Mouse (Mus musculus): ENCODE measurements at regions not wholly inside any gene's neighbourhood (a gene's known extent, or its start where the extent isn't known, plus 50 kb on each side); places are given as distances from the start of the nearest gene placed in this dataset.

DNA sequence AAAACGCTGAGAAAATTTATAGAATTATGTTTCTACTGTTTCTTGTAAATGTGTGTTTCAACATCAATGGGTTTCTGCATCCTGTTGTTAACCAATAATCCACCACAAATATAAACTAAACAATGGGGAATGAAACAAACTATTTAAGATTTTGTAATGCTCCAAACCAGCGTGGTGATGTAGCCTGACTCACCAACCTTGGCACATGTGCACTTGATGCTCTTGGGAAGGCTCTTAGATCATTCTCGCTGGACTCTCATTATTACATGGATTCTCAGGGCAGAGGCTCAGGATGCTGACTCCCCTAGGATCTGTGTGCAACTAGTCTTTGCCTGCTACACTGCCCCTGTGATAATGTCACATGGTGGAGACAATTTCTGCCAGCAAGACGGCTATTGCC lies 158.7 kb upstream of the Krr1 start:
- Histone ChIP-seq H3K4me1 (ENCODE audit: control insufficient read depth, insufficient read depth, insufficient read length, low read length) (no peaks in the 10 kb centered on the region), H3K4me3 (ENCODE audit: low read depth, low read length) (no peak overlapping the region), H3K36me3 (ENCODE audit: control insufficient read depth, insufficient read depth, low read length) (no peaks in the 10 kb centered on the region), H3K27ac (ENCODE audit: insufficient read depth, low read depth, low read length) (no peak overlapping the region), H3K27me3 (ENCODE audit: control insufficient read depth, insufficient read depth, low read length) (no peaks in the 10 kb centered on the region)
- no peak for TF ChIP-seq POLR2A (IDR thresholded peaks at IDR 0.05; ENCODE audit: low read depth, low read length)
- no peak for TF ChIP-seq CTCF (IDR thresholded peaks at IDR 0.05; ENCODE audit: extremely low read depth, insufficient read length, insufficient replicate concordance, low read depth, low read length)
- 78% methylated on average over 4 of the region's 4 CpGs for WGBS

DNA sequence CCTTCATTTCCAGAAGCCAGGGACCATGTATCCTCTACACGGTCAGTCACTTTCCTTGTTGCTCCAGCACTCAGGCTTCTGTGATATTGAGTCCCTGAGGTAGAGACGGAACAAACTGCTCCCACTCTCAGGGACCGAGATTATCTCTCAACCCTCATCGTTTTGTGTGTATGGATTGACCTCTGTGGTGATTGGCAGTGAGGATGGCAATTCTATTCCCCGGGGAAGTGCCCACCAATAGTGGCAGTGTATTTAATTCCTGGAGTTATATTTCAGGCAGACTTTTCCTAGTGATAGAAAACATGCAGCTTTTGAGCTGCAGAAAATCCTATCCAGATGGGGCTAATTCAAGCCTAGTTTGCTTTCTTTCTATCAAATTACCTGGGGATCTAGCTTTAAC lies 157.8 kb upstream of the Krr1 start:
- Histone ChIP-seq H3K4me3 (ENCODE audit: low read depth, low read length) (no peak overlapping the region), H3K27ac (ENCODE audit: insufficient read depth, low read depth, low read length) (no peak overlapping the region), H3K27me3 (ENCODE audit: control insufficient read depth, insufficient read depth, low read length) (no peaks in the 10 kb centered on the region), H3K36me3 (ENCODE audit: control insufficient read depth, insufficient read depth, low read length) (no peaks in the 10 kb centered on the region), H3K4me1 (ENCODE audit: control insufficient read depth, insufficient read depth, insufficient read length, low read length) (no peaks in the 10 kb centered on the region)
- WGBS: 84% methylated on average over 5 of the region's 5 CpGs
- TF ChIP-seq CTCF (IDR thresholded peaks at IDR 0.05; ENCODE audit: extremely low read depth, insufficient read length, insufficient replicate concordance, low read depth, low read length) (no peak), POLR2A (IDR thresholded peaks at IDR 0.05; ENCODE audit: low read depth, low read length) (no peak)

DNA sequence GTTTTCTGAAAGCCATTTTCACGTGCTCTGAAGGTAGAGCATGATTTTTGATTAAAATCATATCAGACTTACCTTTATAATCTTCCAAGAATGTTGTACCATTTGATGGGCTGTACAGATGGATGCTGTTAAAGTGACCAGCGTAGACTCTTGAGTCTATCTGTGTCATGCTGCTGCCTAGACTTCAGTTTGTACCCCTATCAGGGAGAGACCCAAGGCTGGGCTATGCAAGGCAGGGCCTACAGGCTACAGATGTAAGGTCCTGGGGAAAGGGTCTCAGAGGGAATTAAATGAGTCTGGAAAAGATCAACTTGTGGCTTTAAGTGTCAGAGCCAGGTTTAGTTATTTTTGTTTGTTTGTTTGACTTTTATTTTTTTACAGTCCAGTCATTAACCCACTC lies 157.3 kb upstream of the Krr1 start:
- no peak overlapping the region for H3K4me3 ChIP-seq (ENCODE audit: low read depth, low read length)
- no peaks in the 10 kb centered on the region for H3K27me3 ChIP-seq (ENCODE audit: control insufficient read depth, insufficient read depth, low read length)
- 89% methylated on average over 2 of the region's 2 CpGs for whole genome bisulfite sequencing
- H3K27ac ChIP-seq (ENCODE audit: insufficient read depth, low read depth, low read length): no peak overlapping the region
- no peaks in the 10 kb centered on the region for H3K4me1 ChIP-seq (ENCODE audit: control insufficient read depth, insufficient read depth, insufficient read length, low read length)
- TF ChIP-seq POLR2A (IDR thresholded peaks at IDR 0.05; ENCODE audit: low read depth, low read length) (no peak), CTCF (IDR thresholded peaks at IDR 0.05; ENCODE audit: extremely low read depth, insufficient read length, insufficient replicate concordance, low read depth, low read length) (no peak)
- no peaks in the 10 kb centered on the region for H3K36me3 ChIP-seq (ENCODE audit: control insufficient read depth, insufficient read depth, low read length)

DNA sequence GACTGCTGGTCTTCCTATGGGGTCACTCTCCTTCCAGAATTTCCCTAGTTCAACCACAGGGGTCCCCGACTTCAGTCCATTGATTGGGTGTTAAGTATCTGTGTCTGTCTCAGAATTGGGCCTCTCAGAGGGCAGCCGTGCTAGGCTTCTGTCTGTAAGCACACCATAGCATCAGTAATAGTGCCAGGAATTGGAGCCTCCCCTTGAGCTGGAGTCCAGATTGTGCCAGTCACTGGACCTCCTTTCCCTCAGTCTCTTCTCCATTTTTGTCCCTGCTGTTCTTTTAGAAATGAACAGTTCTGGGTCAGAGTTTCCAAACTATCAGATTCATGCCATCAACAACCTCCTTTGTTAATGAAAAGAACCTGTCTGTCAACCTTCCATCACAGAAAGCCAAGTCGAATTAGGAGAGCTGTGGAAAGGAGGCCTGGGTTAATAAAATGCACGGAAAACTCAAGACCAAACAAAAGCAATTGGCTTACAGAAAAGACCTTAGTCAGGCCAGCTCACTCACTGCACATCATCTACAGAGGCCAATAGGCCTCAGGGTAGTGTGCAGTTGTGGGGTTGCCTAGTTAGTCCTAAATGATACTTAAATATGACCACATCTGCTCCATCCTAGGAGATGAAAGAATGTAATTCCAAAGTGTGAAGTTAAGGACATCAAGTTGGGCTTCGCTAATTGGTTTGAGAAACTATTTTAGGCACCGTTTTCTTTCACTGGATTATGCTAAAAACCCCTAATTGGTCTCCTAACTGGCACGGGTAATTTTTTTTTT lies 156.5 kb upstream of the Krr1 start:
- TF ChIP-seq CTCF (IDR thresholded peaks at IDR 0.05; ENCODE audit: extremely low read depth, insufficient read length, insufficient replicate concordance, low read depth, low read length) (no peak), POLR2A (IDR thresholded peaks at IDR 0.05; ENCODE audit: low read depth, low read length) (no peak)
- H3K27me3 ChIP-seq (ENCODE audit: control insufficient read depth, insufficient read depth, low read length): no peaks in the 10 kb centered on the region
- H3K4me1 ChIP-seq (ENCODE audit: control insufficient read depth, insufficient read depth, insufficient read length, low read length): no peaks in the 10 kb centered on the region
- no peak overlapping the region for H3K4me3 ChIP-seq (ENCODE audit: low read depth, low read length)
- H3K27ac ChIP-seq (ENCODE audit: insufficient read depth, low read depth, low read length): no peak overlapping the region
- 86% methylated on average over 7 of the region's 7 CpGs for WGBS
- H3K36me3 ChIP-seq (ENCODE audit: control insufficient read depth, insufficient read depth, low read length): no peaks in the 10 kb centered on the region

DNA sequence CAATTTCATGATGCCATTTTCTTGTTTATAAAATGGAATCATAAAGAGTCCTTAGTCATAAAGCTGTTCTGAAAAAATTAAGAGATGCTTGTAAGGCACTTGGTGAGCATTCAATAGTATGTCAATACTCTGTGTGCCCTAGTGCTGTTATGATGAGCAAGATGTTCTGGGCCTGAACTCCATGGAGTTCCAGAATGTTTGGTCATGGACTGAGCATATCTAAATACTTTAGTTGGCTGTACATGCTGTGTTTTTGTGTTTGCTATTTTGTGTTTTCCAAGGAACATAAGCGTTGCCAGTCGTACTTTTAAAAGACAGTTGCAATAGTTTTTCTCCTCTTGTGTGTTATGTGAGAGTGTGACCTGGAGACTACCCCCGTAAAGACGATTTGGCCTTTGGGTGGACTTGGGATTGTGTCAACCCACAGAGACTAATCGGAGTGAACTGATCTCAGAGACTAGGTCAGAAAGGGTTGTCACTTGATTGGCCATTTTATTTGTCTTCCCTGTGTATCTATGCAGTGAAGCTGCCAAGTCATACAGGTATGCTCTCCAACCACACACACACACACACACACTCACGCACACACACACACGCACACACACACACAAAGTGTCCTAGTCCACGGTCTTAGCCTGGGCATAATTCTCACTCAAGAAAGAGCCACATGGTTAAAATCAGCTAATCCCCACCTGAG lies 152.6 kb upstream of the Krr1 start:
- Histone ChIP-seq H3K4me1 (ENCODE audit: control insufficient read depth, insufficient read depth, insufficient read length, low read length) (no peaks in the 10 kb centered on the region), H3K4me3 (ENCODE audit: low read depth, low read length) (no peak overlapping the region), H3K27ac (ENCODE audit: insufficient read depth, low read depth, low read length) (no peak overlapping the region), H3K27me3 (ENCODE audit: control insufficient read depth, insufficient read depth, low read length) (no peaks in the 10 kb centered on the region), H3K36me3 (ENCODE audit: control insufficient read depth, insufficient read depth, low read length) (no peaks in the 10 kb centered on the region)
- TF ChIP-seq CTCF (IDR thresholded peaks at IDR 0.05; ENCODE audit: extremely low read depth, insufficient read length, insufficient replicate concordance, low read depth, low read length): no peak
- no peak for TF ChIP-seq POLR2A (IDR thresholded peaks at IDR 0.05; ENCODE audit: low read depth, low read length)
- 88% methylated on average over 8 of the region's 8 CpGs for WGBS

DNA sequence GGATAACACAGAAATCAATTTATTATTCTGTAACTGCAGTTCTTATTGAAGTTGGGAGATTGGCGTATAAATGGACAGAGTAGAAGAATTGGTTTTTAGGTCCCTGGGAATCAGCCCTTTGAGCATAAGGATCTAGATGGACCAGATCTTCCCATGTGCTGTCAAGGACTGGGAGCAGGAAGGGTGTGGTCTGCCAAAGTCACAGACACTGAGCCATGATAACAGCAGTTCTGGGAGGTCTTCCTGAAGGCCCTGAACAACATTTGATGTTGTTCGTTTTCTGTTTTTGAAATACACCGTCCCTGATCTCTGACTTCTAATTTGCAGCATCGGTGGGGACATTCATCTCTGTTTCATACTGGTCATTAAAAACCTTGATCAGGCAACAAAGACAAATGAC lies 147.6 kb upstream of the Krr1 start:
- no peaks in the 10 kb centered on the region for H3K36me3 ChIP-seq (ENCODE audit: control insufficient read depth, insufficient read depth, low read length)
- no peaks in the 10 kb centered on the region for H3K27me3 ChIP-seq (ENCODE audit: control insufficient read depth, insufficient read depth, low read length)
- no peak overlapping the region for H3K27ac ChIP-seq (ENCODE audit: insufficient read depth, low read depth, low read length)
- no peak for TF ChIP-seq CTCF (IDR thresholded peaks at IDR 0.05; ENCODE audit: extremely low read depth, insufficient read length, insufficient replicate concordance, low read depth, low read length)
- H3K4me3 ChIP-seq (ENCODE audit: low read depth, low read length): no peak overlapping the region
- WGBS: 84% methylated on average over 4 of the region's 4 CpGs
- no peaks in the 10 kb centered on the region for H3K4me1 ChIP-seq (ENCODE audit: control insufficient read depth, insufficient read depth, insufficient read length, low read length)

DNA sequence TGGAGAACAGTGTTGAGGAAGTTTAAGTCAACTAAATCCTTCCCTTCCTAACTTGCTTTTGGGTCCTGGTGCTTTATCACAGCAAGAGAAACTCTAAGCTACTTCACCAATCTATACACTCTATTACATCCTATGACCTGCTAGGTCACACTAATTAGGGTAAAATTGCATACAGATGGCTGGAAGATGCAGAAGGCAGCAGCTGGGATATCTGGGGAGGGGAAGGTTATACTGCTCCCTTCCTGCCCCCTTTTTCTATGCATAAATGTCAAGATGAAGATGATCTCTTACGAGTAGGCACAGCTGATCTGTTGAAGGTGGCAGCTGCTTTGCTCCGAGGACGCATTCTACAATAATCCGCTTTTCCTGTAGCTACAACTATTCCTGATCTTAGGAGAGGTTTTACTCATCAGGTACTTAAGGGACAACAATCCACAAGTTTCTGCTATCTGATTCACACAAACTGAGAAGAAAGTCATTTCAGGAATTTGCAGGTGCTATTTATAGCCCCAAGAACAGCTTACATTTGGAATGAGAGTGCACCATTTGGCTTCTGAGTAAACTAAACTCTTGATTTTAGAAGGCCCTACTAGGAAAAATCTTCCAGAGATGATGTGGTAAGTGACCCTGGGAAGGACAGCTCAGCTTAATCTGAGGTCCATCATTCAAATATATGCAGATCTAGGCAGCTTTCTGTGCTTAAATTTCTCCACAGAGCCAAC lies 146.3 kb upstream of the Krr1 start:
- TF ChIP-seq POLR2A (IDR thresholded peaks at IDR 0.05; ENCODE audit: low read depth, low read length) (no peak), CTCF (IDR thresholded peaks at IDR 0.05; ENCODE audit: extremely low read depth, insufficient read length, insufficient replicate concordance, low read depth, low read length) (no peak)
- Histone ChIP-seq H3K36me3 (ENCODE audit: control insufficient read depth, insufficient read depth, low read length) (no peaks in the 10 kb centered on the region), H3K27ac (ENCODE audit: insufficient read depth, low read depth, low read length) (no peak overlapping the region), H3K4me1 (ENCODE audit: control insufficient read depth, insufficient read depth, insufficient read length, low read length) (no peaks in the 10 kb centered on the region), H3K4me3 (ENCODE audit: low read depth, low read length) (no peak overlapping the region), H3K27me3 (ENCODE audit: control insufficient read depth, insufficient read depth, low read length) (no peaks in the 10 kb centered on the region)
- 93% methylated on average over 4 of the region's 4 CpGs for WGBS

Measured in small intestine, adult 2 months (tissue).